39 mouse cellular contexts compared by ENCODE assay signal in the genomic region with DNA sequence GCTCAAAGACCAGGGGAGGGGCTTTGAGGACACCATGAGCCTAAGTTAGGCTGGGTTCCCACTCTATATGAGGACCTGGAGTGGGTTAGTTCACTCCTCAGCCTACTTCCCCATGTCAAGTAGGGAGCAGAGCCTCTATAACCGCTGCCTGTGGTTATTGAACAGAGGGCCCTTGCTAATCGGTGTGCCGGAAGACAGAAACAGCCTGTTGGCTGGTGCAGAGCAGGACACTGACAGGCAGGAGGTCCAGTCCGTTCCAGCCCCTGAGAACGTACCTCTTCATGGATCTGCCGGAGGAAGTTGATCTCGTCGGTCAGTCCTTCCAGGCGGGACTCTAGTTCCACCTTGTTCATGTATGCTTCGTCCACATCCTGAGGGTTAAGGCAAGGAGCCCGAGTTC. TPM values are rescaled to one million over a fixed set of nuclear protein-coding genes. Genes with fewer than 3 reads are reported as not detected.
"Had no signal": no experiment of that assay in that cellular context is flagged by ENCODE, and none has a peak within 500 bp of the region (broad histone marks: within the 10 kb centered on the region; RNA-seq: fewer than 3 reads in every experiment).

No protein-coding gene starts in this region.

- ATAC-seq: hindbrain, postnatal 0 days; intestine, embryonic 16.5 days had no signal

- DNase-seq: gastrocnemius, postnatal 14 days; gastrocnemius, postnatal 36 days; heart, adult 18-20 months; heart, postnatal 14 days; heart, postnatal 36 days; kidney, adult 11 months; kidney, adult 2 months; kidney, adult 9 months; kidney, postnatal 14 days; kidney, postnatal 36 days; layer of hippocampus, adult 9-11 months; layer of hippocampus, postnatal 36 days; left cerebral cortex, postnatal 4 days had no signal

- H3K4me3 ChIP-seq: heart, embryonic 13.5 days; heart, embryonic 15.5 days; hindbrain, embryonic 13.5 days; hindbrain, embryonic 15.5 days; kidney, embryonic 15.5 days; limb, embryonic 13.5 days; limb, embryonic 15.5 days had no signal

- H3K36me3 ChIP-seq: heart, embryonic 13.5 days; heart, embryonic 15.5 days; hindbrain, embryonic 13.5 days; hindbrain, embryonic 15.5 days; limb, embryonic 13.5 days; limb, embryonic 15.5 days had no signal

- H3K9me3 ChIP-seq: heart, embryonic 15.5 days; hindbrain, embryonic 13.5 days; hindbrain, embryonic 15.5 days; limb, embryonic 15.5 days had no signal

- H3K27ac ChIP-seq: heart, embryonic 13.5 days; heart, embryonic 15.5 days; hindbrain, embryonic 13.5 days; hindbrain, embryonic 15.5 days; hindbrain, postnatal 0 days; kidney, embryonic 15.5 days; kidney, postnatal 0 days; limb, embryonic 13.5 days; limb, embryonic 15.5 days had no signal

- H3K9ac ChIP-seq: heart, embryonic 13.5 days; heart, embryonic 15.5 days; hindbrain, embryonic 13.5 days; hindbrain, embryonic 15.5 days; kidney, embryonic 15.5 days; limb, embryonic 13.5 days; limb, embryonic 15.5 days had no signal

RNA-seq across cellular contexts. Expression of gene Krt8, which starts 5.1 kb away (rescaled TPM):
- total RNA-seq: layer of hippocampus, adult 18-20 months; left cerebral cortex, adult 18-20 months; left cerebral cortex, postnatal 10 days had no signal

RNA-seq across cellular contexts. Expression of gene Krt78, which starts 45.1 kb away (rescaled TPM):
- total RNA-seq: gastrocnemius, adult 18-20 months; gastrocnemius, adult 8-10 months; gastrocnemius, postnatal 14 days; gastrocnemius, postnatal 36 days; heart, postnatal 14 days; heart, postnatal 36 days; hematopoietic stem cell, adult 5-6 weeks; hindbrain, postnatal 0 days; layer of hippocampus, adult 18-20 months; layer of hippocampus, adult 8-10 months; layer of hippocampus, postnatal 14 days; layer of hippocampus, postnatal 36 days; left cerebral cortex, adult 18-20 months; left cerebral cortex, adult 8-10 months; left cerebral cortex, postnatal 25 days; left cerebral cortex, postnatal 4 days; liver, adult 2 months had no signal
- polyA plus RNA-seq: heart, embryonic 11.5 days; heart, embryonic 13.5 days; heart, postnatal 0 days; hindbrain, embryonic 11.5 days; hindbrain, embryonic 13.5 days; hindbrain, embryonic 15.5 days; hindbrain, postnatal 0 days; limb, embryonic 11.5 days; limb, embryonic 13.5 days; liver, adult 2 months had no signal

RNA-seq across cellular contexts. Expression of gene Krt79, which starts 59.0 kb away (rescaled TPM):
- total RNA-seq: gastrocnemius, adult 8-10 months; gastrocnemius, postnatal 14 days; heart, adult 18-20 months; heart, adult 8-10 months; heart, postnatal 36 days; hematopoietic stem cell, adult 5-6 weeks; layer of hippocampus, postnatal 36 days; left cerebral cortex, adult 18-20 months; left cerebral cortex, adult 8-10 months; left cerebral cortex, postnatal 10 days; left cerebral cortex, postnatal 25 days had no signal
- polyA plus RNA-seq: hindbrain, embryonic 11.5 days; intestine, embryonic 16.5 days; limb, embryonic 11.5 days had no signal
